Mouse (Mus musculus): ENCODE measurements around the gene Arih2.

The Arih2 gene

GRCm38 (mm10) chr9:108559169-108559568 is 90.0 kb downstream of the Arih2 start:
- no peak for DNase-seq

Measured in right cerebral cortex, adult 18-20 months (tissue).